Mouse (Mus musculus): ENCODE data around the gene Lelp1. TPM values are rescaled to one million over a fixed set of nuclear protein-coding genes. Genes with fewer than 3 reads are reported as not detected.

The Lelp1 gene
- polyA plus RNA-seq, 1 experiment = not detected

- 79% methylated on average over 5 of the region's 5 CpGs for WGBS
- DNase-seq (ENCODE audit: low read depth in 1 of 2, low spot score in 2 of 2) = no peak
- H3K27ac ChIP-seq (ENCODE audit: insufficient read depth, low read length) = no peak within 1 kb of the TSS
- H3K27me3 ChIP-seq (ENCODE audit: control insufficient read depth, insufficient read depth, low read length) = no peaks in the 10 kb centered on the region
- TF ChIP-seq POLR2A (IDR thresholded peaks at IDR 0.05; ENCODE audit: low read depth, low read length) = no peak
- TF ChIP-seq CTCF (IDR thresholded peaks at IDR 0.05; ENCODE audit: extremely low read depth, insufficient read depth, insufficient read length, insufficient replicate concordance) = no peak
- H3K4me1 ChIP-seq (ENCODE audit: control insufficient read depth, insufficient read depth, insufficient read length) = no peaks in the 10 kb centered on the region
- no peaks in the 10 kb centered on the region for H3K36me3 ChIP-seq (ENCODE audit: control insufficient read depth, insufficient read depth, low read length)
- H3K4me3 ChIP-seq (ENCODE audit: extremely low read depth, insufficient read depth, insufficient read length) = no peak within 1 kb of the TSS
These were observed 18.7 kb downstream of the Lelp1 start, which contains the start of gene Prr9 for GRCm38 (mm10) chr3:92123847-92124246. Gene Prr9 (minus strand): TSS chr3:92123947.

GRCm38 (mm10) chr3:92120902-92121301 lies 21.6 kb downstream of the Lelp1 start:
- no peak for TF ChIP-seq CTCF (IDR thresholded peaks at IDR 0.05; ENCODE audit: extremely low read depth, insufficient read depth, insufficient read length, insufficient replicate concordance)
- TF ChIP-seq POLR2A (IDR thresholded peaks at IDR 0.05; ENCODE audit: low read depth, low read length) = no peak
- WGBS = 92% methylated on average over 3 of the region's 3 CpGs
- no peak overlapping the region for H3K27ac ChIP-seq (ENCODE audit: insufficient read depth, low read length)

GRCm38 (mm10) chr3:92117930-92118329 lies 24.6 kb downstream of the Lelp1 start:
- Histone ChIP-seq H3K4me1 (ENCODE audit: control insufficient read depth, insufficient read depth, insufficient read length) (no peaks in the 10 kb centered on the region), H3K27ac (ENCODE audit: insufficient read depth, low read length) (no peak overlapping the region), H3K4me3 (ENCODE audit: extremely low read depth, insufficient read depth, insufficient read length) (no peak overlapping the region), H3K36me3 (ENCODE audit: control insufficient read depth, insufficient read depth, low read length) (no peaks in the 10 kb centered on the region), H3K27me3 (ENCODE audit: control insufficient read depth, insufficient read depth, low read length) (no peaks in the 10 kb centered on the region)
- TF ChIP-seq CTCF (IDR thresholded peaks at IDR 0.05; ENCODE audit: extremely low read depth, insufficient read depth, insufficient read length, insufficient replicate concordance) (no peak), POLR2A (IDR thresholded peaks at IDR 0.05; ENCODE audit: low read depth, low read length) (no peak)
- no peak for DNase-seq (ENCODE audit: low read depth in 1 of 2, low spot score in 2 of 2)
- 37% methylated on average over 3 of the region's 3 CpGs for WGBS

More at GRCm38 (mm10) chr3:92120902-92121301, 21.6 kb downstream of the Lelp1 start:
- no peaks in the 10 kb centered on the region for H3K4me1 ChIP-seq (ENCODE audit: control insufficient read depth, insufficient read depth, insufficient read length)
- no peaks in the 10 kb centered on the region for H3K36me3 ChIP-seq (ENCODE audit: control insufficient read depth, insufficient read depth, low read length)
- H3K4me3 ChIP-seq (ENCODE audit: extremely low read depth, insufficient read depth, insufficient read length) = no peak overlapping the region
- no peaks in the 10 kb centered on the region for H3K27me3 ChIP-seq (ENCODE audit: control insufficient read depth, insufficient read depth, low read length)
- DNase-seq (ENCODE audit: low read depth in 1 of 2, low spot score in 2 of 2) = no peak

GRCm38 (mm10) chr3:92111526-92111925 lies 31.0 kb downstream of the Lelp1 start:
- H3K4me1 ChIP-seq (ENCODE audit: control insufficient read depth, insufficient read depth, insufficient read length) = no peaks in the 10 kb centered on the region
- DNase-seq (ENCODE audit: low read depth in 1 of 2, low spot score in 2 of 2) = no peak
- H3K27ac ChIP-seq (ENCODE audit: insufficient read depth, low read length) = no peak overlapping the region
- H3K4me3 ChIP-seq (ENCODE audit: extremely low read depth, insufficient read depth, insufficient read length) = no peak overlapping the region
- no peaks in the 10 kb centered on the region for H3K27me3 ChIP-seq (ENCODE audit: control insufficient read depth, insufficient read depth, low read length)
- H3K36me3 ChIP-seq (ENCODE audit: control insufficient read depth, insufficient read depth, low read length) = no peaks in the 10 kb centered on the region
- no peak for TF ChIP-seq POLR2A (IDR thresholded peaks at IDR 0.05; ENCODE audit: low read depth, low read length)
- TF ChIP-seq CTCF (IDR thresholded peaks at IDR 0.05; ENCODE audit: extremely low read depth, insufficient read depth, insufficient read length, insufficient replicate concordance) = no peak

- no peak overlapping the region for H3K4me3 ChIP-seq (ENCODE audit: extremely low read depth, insufficient read depth, insufficient read length)
- no peak for TF ChIP-seq POLR2A (IDR thresholded peaks at IDR 0.05; ENCODE audit: low read depth, low read length)
- TF ChIP-seq CTCF (IDR thresholded peaks at IDR 0.05; ENCODE audit: extremely low read depth, insufficient read depth, insufficient read length, insufficient replicate concordance) = no peak
- H3K36me3 ChIP-seq (ENCODE audit: control insufficient read depth, insufficient read depth, low read length) = no peaks in the 10 kb centered on the region
These were observed 31.8 kb downstream of the Lelp1 start for GRCm38 (mm10) chr3:92110790-92111189.

GRCm38 (mm10) chr3:92106582-92106981 lies 36.0 kb downstream of the Lelp1 start:
- H3K36me3 ChIP-seq (ENCODE audit: control insufficient read depth, insufficient read depth, low read length) = no peaks in the 10 kb centered on the region
- no peaks in the 10 kb centered on the region for H3K4me1 ChIP-seq (ENCODE audit: control insufficient read depth, insufficient read depth, insufficient read length)
- no peak overlapping the region for H3K27ac ChIP-seq (ENCODE audit: insufficient read depth, low read length)
- no peak for TF ChIP-seq CTCF (IDR thresholded peaks at IDR 0.05; ENCODE audit: extremely low read depth, insufficient read depth, insufficient read length, insufficient replicate concordance)
- TF ChIP-seq POLR2A (IDR thresholded peaks at IDR 0.05; ENCODE audit: low read depth, low read length) = no peak
- no peaks in the 10 kb centered on the region for H3K27me3 ChIP-seq (ENCODE audit: control insufficient read depth, insufficient read depth, low read length)
- no peak for DNase-seq (ENCODE audit: low read depth in 1 of 2, low spot score in 2 of 2)
- H3K4me3 ChIP-seq (ENCODE audit: extremely low read depth, insufficient read depth, insufficient read length) = no peak overlapping the region
- 16% methylated on average over 6 of the region's 6 CpGs for WGBS

More at GRCm38 (mm10) chr3:92110790-92111189, 31.8 kb downstream of the Lelp1 start:
- no peaks in the 10 kb centered on the region for H3K27me3 ChIP-seq (ENCODE audit: control insufficient read depth, insufficient read depth, low read length)
- H3K27ac ChIP-seq (ENCODE audit: insufficient read depth, low read length) = no peak overlapping the region
- DNase-seq (ENCODE audit: low read depth in 1 of 2, low spot score in 2 of 2) = no peak
- H3K4me1 ChIP-seq (ENCODE audit: control insufficient read depth, insufficient read depth, insufficient read length) = no peaks in the 10 kb centered on the region

Other genes with a start within 250 kb of the Lelp1 start
- not detected in 2 replicates for gene Pglyrp3, start 128.2 kb downstream of the Lelp1 start, polyA plus RNA-seq (2012; rRNA removed)
- gene Lor, start 59.6 kb downstream of the Lelp1 start, polyA plus RNA-seq (2012; rRNA removed) = 0.07 and 0.09 TPM in 2 replicates
- gene Prr9, start 18.8 kb downstream of the Lelp1 start, polyA plus RNA-seq (2012; rRNA removed) = not detected in 2 replicates
- gene Sprr2a1, start 73.1 kb upstream of the Lelp1 start, polyA plus RNA-seq (2012; rRNA removed) = not detected in 2 replicates
- gene Sprr2a2, start 73.2 kb upstream of the Lelp1 start, polyA plus RNA-seq (2012; rRNA removed) = 1.1 and 1.3 TPM in 2 replicates
- gene Sprr2a3, start 142.7 kb upstream of the Lelp1 start, polyA plus RNA-seq (2012; rRNA removed) = not detected in 2 replicates
- gene Sprr2b, start 173.9 kb upstream of the Lelp1 start, polyA plus RNA-seq (2012; rRNA removed) = not detected in 2 replicates
- gene Sprr2d, start 196.4 kb upstream of the Lelp1 start, polyA plus RNA-seq (2012; rRNA removed) = not detected in 2 replicates
- not detected in 2 replicates for gene Sprr2e, start 209.4 kb upstream of the Lelp1 start, polyA plus RNA-seq (2012; rRNA removed)
- not detected in 2 replicates for gene Sprr2f, start 222.4 kb upstream of the Lelp1 start, polyA plus RNA-seq (2012; rRNA removed)
- gene Sprr2h, start 242.9 kb upstream of the Lelp1 start, polyA plus RNA-seq (2012; rRNA removed) = not detected in 2 replicates